Mouse (Mus musculus) kidney, adult 2 months (tissue): ENCODE data around the gene Cep135.

Source experiments
- CTCF ChIP-seq: fragments of 200-500 bp; conservative IDR thresholded peaks from 2 replicates; pipeline ENCODE4 v1.5.1; 2011; ENCODE audit warnings: low read depth, mild to moderate bottlenecking, control low read depth, low read length, moderate library complexity, mixed read lengths; ENCODE audit not compliant: insufficient read depth, insufficient read length
- POLR2A ChIP-seq: fragments of 200-500 bp; IDR thresholded peaks from one replicate; pipeline ENCODE4 v1.6.1; 2011; ENCODE audit warnings: low read depth, low read length, control low read depth

- TF ChIP-seq POLR2A (no peak), CTCF (no peak)
Observed at GRCm38 (mm10) chr5:76691251-76691650, 102.8 kb downstream of the Cep135 start.
